Mouse (Mus musculus) ES-Bruce4 (cell line): ENCODE results near the gene Rnf26.

Experiments used
- CTCF ChIP-seq: IDR thresholded peaks from one replicate; pipeline ENCODE4 v1.8.1; 2011; ENCODE audit warnings: low read depth, low read length
- EP300 ChIP-seq: IDR thresholded peaks from 2 replicates; pipeline ENCODE4 v1.6.1; 2011; ENCODE audit warnings: low read depth, low read length; ENCODE audit not compliant: insufficient read depth
- POLR2A ChIP-seq: IDR thresholded peaks from one replicate; pipeline ENCODE4 v1.8.1; 2011; ENCODE audit warnings: low read length; ENCODE audit not compliant: insufficient read depth

DNA sequence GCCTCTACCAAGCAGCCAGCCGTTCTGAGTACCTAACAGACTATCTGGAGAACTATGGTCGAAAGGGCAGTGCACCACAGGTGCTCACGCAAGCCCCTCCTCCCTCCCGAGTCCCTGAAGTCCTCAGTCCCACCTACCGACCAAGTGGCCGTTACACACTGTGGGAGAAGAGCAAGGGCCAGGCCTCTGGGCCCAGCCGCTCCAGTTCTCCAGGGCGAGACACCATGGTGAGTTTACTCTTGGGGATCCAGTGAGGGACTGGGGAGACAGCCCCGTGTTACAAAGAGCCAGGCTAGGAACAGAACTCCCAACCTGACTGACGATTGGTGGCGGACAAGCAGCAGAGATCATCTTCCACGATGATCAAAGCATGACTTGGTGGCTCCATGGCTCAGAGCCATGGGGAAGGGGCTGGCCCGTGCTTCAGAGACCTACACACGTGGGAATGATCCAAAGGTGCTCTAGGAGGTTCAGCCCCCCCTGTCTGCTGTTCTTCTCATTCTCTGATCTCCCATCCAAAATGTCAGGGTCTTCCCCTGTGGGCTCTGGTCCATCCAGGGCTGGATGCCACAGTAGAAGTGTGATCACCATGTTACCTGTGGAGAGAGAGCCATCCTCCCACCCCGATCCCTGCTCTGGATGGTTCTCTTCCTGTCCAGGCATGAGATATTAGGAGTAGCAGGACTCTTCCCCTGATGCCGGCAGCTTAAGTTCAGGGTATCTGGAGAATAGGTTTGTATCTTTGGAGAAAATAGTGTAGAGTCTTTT is 37.1 kb downstream of the Rnf26 start:
- TF ChIP-seq POLR2A (no peak), CTCF (no peak), EP300 (no peak)
